Mouse (Mus musculus) adrenal gland, postnatal 4 days (tissue): ENCODE data around the gene Snrnp25. TPM values are rescaled to one million over a fixed set of nuclear protein-coding genes. Genes with fewer than 3 reads are reported as not detected.

Source experiments
- DNase-seq, 2 experiments: peaks; one replicate each; pipeline ENCODE4 v3.0.0; 2021 to 2022; ENCODE audit warnings: low spot score in 2 of 2, mixed read lengths in 2 of 2
- total RNA-seq, 2 experiments: library from RNA; stranded (reverse); gene quantifications; 2 replicates each; pipeline ENCODE4 v1.2.3; 2021

Gene Snrnp25
- total RNA-seq, 2 experiments from 2014 or later: 19.5 to 20.2 TPM

DNA sequence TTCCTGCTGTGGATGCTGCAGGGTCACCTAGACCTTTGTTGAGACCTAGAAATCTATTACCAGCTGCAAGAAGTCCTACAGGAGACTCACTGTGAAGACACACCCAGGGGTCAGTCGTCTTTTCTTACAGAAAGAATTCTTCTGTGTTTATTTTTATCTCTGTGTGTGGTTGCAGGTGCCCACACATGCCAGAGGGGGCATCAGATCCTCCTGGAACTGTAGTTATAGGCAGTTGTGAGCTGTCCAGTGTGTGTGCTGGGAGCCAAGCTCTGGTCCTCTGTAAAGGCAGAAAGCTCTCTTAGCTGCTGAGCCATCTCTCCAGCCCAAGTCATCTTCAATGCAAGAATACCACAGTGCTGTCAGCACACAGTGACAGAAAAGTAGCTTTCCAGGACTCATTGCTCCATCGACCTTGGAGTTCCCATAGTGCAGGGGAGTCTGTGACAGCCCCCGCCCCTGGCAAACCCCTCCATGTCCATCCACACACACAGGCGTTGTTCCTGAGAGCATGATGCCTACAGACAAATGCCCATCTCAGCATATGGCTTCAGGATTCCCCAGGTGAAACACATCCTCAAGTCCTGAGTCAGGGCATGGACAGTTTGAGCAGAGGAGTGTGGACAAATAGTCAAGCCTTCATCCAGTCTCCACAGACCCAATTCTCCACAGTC, 18.2 kb downstream of the Snrnp25 start:
- DNase-seq: no peak

DNA sequence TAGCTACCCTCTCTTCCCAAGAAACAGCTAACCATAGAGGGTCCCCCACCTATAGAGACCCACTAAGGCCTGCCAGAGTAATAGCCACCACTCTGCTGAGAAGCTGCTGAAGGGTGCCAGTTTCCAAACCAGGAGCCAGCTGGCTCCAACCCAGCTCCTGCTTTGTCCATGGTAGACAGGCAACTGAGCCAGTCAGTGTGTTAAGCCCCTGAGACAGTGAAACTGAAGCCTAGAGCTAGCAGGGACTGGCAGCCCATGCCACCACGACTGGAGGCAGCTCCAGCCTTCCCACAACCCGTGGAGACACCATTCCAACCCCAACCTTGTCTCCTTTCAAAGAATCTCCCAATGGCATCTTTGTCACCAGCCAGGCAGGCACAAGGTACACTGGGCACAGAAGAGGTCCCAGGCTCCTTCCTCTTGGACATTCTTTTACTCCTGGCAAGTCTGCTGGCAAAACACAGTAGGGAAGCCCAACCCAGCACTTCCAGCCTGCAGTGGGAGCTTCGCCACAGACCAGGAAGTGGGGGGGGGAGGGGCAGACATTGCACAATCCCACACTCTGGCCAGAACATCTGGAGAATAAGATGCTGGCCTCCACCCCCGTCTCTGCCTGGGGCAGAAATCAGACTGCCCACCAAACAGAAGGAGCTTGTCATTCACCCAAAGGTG, 19.4 kb downstream of the Snrnp25 start:
- peak in 1 of 2 experiments; percentile 60 for DNase-seq

DNA sequence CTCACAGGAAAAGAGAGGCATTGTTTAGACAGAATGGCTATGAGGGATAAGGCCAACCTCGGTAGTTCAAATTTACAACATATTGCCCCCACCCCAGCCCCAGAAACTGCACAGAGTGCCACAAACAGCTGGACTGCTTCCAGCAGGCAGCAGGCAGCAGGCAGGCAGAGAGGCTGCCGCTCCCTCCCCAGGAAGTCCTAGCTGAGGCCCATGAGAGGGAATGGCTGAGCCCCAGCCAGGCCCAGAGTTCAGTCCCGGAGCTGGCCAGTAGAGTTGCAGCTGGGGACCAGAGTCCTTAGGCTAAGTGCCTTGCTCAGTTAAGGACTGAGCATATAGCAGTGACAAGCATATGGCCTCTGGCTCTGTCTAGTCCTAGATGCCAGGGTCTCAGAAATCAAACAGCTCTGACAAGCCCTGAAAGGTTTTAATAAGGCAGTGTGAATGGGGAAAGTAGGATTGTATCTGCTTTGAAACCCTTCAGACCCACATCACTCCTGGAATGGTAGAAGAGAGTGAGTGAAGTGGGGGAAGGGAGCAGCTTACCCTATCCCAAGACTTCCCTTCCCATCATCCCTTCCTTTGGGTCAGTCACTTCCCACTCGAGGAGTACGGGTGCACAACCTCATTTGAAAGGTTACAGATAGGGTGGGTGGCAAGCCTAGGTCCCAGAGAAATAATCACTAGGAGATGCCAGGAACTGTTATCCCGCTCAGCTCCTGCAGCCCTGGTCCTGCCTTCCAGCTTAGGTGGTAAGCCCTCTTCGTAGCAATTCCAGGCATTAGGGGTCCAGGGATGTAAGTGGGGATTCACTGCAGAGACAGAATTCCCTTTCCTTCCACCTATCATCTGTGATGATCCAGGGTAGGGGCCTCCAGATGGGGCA, 20.2 kb downstream of the Snrnp25 start:
- DNase-seq: no peak

DNA sequence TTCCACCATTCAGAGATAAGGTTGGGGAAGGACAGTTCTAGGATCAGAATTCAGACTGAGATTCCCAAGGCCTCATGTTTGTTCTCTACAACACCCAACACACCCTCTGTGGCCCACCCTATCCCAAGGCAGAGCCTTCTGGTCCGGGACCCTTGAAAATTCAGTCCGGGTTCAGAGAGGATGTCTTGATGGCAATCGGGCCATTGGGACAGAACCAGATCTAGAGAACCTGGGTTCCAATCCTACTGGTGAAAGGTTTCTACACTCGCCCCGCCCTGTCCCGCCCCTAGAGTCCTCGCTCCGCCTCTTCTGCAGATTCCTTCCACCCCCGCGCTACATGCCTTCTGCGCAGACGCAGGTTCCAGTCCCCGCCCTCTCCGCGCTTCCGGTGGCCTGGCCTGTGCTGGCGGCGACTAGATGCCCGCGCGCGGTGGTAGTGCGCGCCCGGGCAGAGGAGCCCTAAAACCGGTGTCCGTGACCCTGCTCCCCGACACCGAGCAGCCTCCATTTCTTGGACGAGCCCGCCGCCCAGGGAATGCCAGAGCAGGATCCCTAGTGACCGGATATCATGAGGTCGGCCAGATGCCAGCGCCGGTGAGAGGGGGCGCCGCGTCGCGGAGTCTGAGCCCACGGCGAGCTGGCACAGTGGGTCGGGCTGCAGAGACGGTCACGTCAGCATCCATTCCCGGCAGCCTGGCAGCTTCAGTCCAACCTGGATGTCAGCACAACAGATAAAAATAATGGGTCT, 21.1 kb downstream of the Snrnp25 start, which contains the start of gene Mpg:
Gene Mpg, plus strand, starts transcription at position 382 of the 748 bp plus-strand sequence.
- peak; percentile 70 to 82 for DNase-seq

DNA sequence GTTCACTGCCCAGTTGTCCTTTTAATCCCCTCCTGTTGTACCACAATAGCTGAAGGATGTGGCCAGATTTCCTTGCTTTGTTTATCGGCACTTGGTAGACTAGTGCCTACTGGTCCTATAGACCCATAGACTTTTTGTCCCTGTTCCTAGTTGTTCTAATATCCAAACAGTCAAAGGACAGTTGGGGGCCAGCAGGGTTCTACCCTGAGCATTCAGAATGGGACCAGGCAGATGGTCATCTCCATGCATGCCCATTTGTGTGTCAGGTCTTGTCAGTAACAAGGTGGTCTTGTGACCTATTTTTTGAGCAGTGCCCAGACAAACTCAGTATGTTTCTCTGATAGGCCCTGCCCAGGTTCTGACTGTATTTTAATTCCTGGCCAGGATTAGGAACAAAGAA, 21.8 kb downstream of the Snrnp25 start:
- DNase-seq: no peak

DNA sequence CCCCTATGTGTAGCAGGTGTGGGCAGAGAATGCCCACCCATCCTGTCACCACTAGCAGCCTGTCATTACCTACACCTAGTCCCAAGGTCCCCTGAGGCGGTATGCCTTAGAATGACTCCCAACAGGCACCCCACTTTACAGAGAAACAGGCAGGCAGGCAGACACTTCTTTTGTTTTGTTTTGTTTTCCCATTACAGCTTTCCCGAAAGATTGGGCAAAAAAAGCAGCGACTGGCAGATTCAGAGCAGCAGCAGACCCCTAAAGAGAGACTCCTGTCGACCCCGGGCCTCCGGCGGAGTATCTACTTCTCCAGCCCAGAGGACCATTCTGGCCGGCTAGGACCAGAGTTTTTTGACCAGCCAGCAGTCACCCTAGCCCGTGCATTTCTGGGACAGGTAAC, 22.3 kb downstream of the Snrnp25 start:
- no peak for DNase-seq

DNA sequence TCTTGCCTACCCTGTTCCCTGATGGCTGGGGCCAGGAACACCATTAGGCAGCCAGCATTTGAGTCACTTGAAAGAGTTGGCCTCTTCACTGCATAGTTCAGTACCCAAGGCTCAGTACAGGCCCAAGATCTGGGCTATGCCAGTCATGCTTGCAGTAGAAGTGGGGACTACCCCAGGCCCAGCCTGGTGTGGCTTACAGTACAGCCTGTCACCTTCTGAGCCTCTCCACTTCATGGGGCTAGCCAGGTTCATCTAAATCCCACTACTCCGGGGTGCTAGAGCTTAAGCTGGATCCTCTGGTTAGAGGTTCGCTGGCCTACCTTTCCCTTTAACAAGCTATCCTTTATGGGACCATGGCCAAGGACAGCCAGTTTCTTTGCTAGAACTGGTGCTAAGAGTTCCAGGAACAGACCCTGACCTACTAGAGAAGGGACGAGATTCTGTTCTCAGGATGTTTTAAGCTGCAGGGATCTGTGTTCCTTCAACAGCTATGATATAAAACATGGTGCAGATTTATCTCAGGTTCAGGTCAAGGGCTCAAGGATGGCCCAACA, 23.2 kb downstream of the Snrnp25 start:
- no peak for DNase-seq

DNA sequence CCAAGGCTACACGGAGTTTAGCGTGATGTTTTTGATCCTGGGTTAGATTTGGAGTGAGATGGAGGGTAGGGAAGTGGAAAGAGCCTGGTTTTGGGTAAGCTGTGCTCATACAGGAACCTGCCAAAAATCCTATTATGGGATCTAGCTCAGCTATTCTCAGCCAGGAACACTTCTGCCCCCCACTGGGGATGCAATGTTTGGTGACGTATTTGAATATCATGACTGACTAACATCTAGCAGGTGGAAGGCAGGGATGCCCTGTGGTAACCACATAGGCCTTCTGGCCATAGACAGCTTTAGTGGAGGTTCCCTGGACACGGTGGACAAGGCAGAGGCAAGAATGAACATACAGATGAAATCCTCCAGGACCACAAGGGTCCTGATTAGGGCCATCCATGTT, 25.0 kb downstream of the Snrnp25 start:
- no peak for DNase-seq

DNA sequence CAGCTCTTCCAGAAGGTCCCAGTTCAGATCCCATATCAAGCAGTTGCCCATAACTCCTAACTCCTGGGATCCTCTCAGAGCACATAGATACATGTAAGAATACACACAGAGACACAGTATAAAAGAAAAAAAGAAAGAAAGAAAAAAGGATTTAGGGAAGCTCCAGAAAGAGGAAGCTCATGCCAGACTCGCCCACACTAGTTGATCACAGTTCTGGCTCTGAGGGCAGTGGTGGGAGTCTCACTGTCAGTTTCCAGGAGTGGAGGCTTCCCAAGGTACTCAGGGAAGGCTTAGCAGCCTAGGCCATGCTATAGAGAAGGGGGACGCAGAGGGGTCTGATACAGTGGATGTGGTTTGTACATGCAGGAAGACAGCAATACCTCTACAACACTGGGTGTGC, 25.9 kb downstream of the Snrnp25 start:
- no peak for DNase-seq

DNA sequence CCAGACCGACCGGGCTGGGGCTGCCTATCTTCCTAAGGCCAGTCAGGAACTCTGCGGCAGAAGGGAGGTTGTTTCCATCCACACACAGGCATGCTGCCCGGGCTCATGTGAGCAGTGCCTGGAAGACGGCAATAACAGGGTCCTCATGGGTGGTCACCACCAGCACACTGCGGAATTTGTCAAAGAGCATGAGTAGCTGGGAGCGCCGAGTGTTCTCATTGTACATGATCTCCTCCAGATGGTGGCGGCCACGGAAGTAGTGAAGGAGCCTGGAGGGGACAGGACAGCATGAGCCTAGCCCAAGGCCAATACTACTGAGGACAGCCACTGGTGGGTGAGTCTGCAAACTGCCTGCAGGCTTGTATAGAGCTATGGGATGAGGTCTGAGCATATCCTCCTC, 27.6 kb downstream of the Snrnp25 start:
- DNase-seq: no peak

DNA sequence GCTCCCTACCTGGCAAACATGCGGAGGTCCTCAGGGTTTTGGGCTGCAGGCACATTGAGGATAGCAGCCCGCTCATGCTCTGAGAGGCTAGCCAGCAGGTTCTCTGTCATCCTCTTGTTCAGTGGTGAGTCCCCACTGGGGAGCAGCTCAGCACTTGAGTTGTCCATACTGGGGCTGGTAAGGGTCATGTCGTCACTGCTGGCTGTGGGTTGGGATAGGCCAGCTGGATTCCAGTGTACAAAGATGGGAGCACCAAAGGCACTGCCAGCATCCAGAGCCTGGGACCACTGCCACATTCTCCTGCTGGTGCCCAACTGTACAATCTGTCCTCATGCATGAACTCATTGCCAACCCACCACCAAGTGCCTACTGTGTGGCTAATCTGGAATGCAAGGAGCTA, 28.7 kb downstream of the Snrnp25 start:
- DNase-seq: no peak

DNA sequence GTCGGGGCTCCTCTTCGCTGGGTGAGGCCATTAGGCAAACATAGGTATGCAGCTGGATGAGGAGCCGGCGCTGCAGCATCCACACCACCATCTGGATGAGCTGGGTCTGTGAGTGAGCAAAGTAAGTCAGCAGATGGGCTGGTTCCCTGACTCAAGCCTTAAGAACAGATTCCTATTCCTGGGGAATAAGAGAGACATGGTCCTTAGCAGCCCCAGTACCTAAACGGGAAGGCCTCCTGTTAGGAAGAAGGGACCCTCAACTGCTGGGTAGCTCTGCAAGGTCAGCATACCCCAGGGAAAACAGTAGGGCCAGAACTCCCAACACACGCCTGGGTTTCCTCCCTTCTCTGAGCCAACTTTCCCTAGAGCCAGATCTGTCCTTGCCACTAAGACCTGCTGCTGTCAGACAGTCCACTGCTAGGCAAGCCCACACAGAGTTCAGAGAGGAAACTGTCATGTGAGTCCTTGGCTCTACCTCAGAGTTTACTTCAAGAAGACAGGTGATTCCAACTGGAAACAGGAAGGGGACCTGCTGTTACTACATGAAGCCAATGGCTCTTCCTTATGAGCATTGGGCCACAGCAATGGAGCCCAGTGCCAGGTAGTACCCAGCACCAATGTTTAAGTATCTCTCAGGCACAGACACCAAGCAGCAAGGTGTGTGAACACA, 29.7 kb downstream of the Snrnp25 start:
- DNase-seq: no peak

DNA sequence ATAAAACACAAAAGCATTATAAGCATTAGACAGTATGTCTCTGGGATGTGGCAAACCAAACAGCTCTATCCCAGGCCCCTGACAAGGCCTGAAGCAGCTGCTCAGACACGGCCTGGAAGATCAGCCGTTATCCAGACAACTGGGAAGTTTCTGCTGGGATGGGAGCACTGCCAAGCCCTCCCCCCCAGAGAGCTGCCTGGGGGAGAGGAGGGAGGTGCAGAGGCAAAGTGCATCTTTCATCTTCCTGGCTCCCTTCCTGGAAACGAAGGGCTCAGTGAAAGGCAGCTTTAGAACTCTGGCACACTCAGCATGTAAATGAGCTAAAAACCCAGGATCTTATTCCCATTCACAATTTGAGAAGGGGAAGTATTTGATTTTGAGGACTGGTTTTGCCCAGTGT, 30.4 kb downstream of the Snrnp25 start:
- DNase-seq: peak in 1 of 2 experiments; percentile 48

DNA sequence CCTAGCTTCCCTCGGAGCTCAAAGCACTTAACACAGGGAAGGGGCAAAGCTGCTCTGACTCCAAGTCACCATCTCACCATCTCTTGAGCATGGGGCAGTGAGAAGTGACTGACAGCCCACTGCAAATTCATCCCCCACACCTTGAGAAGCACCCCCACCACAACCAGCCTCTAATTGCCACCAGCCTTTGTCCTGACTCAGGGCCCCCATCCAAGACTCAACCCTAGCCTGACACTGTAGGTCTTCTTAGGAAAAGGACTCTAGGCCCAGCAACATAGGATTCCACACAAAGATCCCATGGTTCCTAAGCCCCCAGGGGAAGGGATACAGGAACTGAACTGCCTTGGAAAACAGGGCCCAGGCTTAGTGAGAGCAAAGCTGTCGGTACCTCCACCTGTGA, 30.9 kb downstream of the Snrnp25 start:
- no peak for DNase-seq

DNA sequence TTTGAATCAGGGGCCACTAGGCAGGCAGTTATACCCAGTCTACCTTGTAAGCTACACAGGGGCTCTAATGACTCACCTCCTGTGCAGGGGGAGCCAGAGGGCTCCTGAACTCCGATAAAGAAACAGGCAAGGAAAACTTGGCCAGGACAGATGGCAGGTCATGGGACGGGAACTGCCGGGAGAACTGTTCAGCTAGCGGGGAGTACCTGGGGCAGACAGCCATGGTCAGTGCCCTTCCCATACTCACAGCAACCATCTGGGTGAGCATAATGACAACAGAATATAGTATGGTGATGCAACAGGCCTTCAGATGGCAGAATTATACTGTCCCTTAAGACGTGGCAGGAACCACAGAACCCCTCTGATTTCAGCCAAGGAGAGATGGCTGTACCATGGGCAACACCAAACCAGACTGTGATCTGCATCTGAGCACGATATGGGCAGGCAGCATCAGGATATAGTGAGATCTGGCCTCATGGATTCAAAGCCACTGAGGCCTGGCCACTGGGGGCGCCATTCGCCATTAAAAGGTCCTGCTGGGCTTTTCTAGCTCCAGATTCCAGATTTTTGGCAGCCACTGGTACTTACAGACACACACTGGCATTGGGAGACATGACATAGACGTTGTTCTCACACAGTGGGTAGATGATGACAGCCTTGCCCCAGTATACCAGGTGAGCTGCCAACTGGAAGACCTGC, 31.6 kb downstream of the Snrnp25 start:
- DNase-seq: no peak

DNA sequence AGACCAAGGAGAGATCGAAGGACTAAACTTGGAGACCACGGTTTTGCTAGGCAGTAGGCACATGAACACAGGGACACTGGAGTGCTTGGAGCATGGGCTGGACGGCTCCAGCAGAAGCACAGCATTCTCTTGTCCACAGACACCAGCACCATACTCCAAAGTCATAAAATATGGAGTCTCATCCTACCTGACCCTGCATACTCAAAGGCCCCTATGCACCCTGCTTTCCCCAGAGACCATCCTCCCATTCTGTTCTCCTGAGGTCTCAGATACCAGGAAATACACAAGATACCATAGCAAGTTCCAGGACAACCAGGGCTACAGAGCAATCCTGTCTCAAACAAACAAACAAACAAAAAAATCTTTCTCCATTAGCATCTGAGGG, 32.2 kb downstream of the Snrnp25 start:
- no peak for DNase-seq

DNA sequence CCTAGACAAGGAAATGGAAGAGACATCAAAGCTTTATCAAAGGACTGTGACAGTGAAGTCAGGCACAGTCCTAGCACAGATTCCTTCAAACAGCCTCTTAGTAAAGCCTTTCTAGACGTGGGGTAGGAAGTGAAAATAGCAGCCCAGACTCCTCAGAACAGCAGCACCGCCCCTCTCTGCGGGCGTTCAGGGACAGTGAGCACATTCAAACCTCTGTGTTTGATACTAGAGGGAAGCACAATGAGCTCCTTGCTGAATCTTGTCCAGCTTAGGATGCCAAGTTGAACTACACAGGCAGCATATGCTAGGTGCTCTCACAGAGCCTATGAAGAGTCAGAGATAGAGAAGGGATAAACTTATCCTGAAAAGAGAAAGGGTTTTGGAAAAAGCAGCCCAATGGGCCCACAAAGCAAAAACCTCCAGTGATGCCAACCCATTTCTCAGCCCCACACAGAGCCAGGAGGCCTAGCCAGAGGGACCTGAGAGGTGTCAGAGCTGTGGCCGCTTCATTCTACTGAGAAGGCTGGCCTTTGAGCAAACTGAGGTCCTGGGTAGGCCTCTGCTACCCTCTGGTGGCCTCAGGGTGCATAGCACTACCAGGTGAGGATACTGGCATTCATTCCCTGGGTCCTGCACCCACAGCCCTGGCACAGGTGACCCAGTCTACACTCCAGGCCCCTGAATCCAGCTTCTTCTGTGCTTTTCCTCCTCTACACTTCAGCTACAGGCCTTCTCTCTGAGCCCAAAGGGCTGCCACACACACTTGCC, 33.1 kb downstream of the Snrnp25 start:
- DNase-seq: peak; percentile 25 to 60

DNA sequence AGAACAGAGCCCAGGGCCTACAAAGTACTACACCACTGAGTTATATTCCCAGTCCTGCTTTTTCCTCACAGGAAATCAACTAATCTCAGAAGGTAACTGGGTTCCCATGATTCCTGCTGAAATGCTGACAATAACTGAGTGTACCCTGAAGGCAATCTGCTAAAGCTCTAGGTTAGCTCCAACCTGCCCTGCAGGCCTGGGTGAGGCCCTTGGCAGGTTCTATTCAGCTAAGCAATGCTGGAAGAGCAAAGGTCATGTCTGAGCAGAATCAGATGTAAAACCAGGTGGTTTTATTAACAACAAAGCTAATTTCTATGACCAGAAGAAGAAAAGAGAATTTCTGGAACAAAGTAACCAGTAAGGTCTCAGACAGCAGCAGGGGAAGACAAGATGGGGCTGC, 36.2 kb downstream of the Snrnp25 start:
- no peak for DNase-seq

DNA sequence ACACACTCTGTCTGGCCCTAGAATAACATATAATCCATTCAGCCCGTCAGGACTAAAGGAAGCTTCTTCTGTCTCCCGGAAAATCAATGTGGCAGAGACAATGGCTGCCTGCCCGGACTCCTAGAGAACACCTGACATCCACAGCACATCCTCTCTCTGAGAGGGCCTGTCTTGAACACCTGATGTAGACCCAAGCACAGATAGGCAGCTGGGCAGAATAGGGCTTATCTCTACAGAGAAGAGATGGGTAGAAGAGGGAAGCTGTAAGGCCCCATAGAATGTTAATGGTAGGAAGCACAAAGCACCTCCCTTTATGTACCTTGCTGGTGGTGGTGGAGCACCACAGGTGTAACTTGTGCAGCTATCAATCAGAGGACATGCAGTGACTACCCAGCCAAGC, 37.0 kb downstream of the Snrnp25 start:
- no peak for DNase-seq
